Mouse (Mus musculus) spleen, adult 2 months (tissue): Measurements from ENCODE around the gene Tmem104. TPM values are rescaled to one million over a fixed set of nuclear protein-coding genes. Genes with fewer than 3 reads are reported as not detected.

ENCODE experiments used
- DNase-seq, 2 experiments: peaks; one replicate each; pipeline versions ENCODE4 v3.0.0 to v3.0.0-alpha.2; 2012 to 2021; ENCODE audit warnings: low spot score in 2 of 2, low read depth in 1 of 2
- H3K27ac ChIP-seq: fragments of 200-500 bp; 2 replicates; pipeline ENCODE4 v1.5.1; 2012; ENCODE audit warnings: low read length, inconsistent platforms; ENCODE audit not compliant: insufficient read depth
- H3K27me3 ChIP-seq: fragments of 200-500 bp; 2 replicates; pipeline ENCODE4 v1.6.1; 2012; ENCODE audit warnings: mild to moderate bottlenecking, moderate library complexity, low read length, inconsistent platforms; ENCODE audit not compliant: control insufficient read depth, insufficient read depth
- H3K36me3 ChIP-seq: fragments of 200-500 bp; 2 replicates; pipeline ENCODE4 v1.6.1; 2012; ENCODE audit warnings: mild to moderate bottlenecking, low read length, inconsistent platforms; ENCODE audit not compliant: control insufficient read depth, insufficient read depth
- H3K4me1 ChIP-seq: fragments of 200-500 bp; 2 replicates; pipeline ENCODE4 v1.6.1; 2011; ENCODE audit warnings: inconsistent platforms; ENCODE audit not compliant: control insufficient read depth, insufficient read depth, insufficient read length
- H3K4me3 ChIP-seq: fragments of 200-500 bp; 2 replicates; pipeline ENCODE4 v1.5.1; 2011; ENCODE audit warnings: mild to moderate bottlenecking, inconsistent platforms; ENCODE audit not compliant: insufficient read depth, insufficient read length; ENCODE audit errors: extremely low read depth
- CTCF ChIP-seq: fragments of 200-500 bp; IDR thresholded peaks from 2 replicates; pipeline ENCODE4 v1.5.1; 2011; ENCODE audit warnings: mild to moderate bottlenecking, inconsistent platforms; ENCODE audit not compliant: insufficient read depth, insufficient read length, insufficient replicate concordance; ENCODE audit errors: extremely low read depth
- POLR2A ChIP-seq: fragments of 200-500 bp; IDR thresholded peaks from 2 replicates; pipeline ENCODE4 v1.6.1; 2011; ENCODE audit warnings: low read depth, low read length, inconsistent platforms
- WGBS: fragments of 180-500 bp; shearing (Covaris S2); methylation state at CpG from one replicate; pipeline ENCODE4 v1.1.7; 2018; 5-methylcytosine and 5-hydroxymethylcytosine counted together
- polyA plus RNA-seq: library from polyadenylated mRNA; depleted of rRNA; stranded (reverse); fragments of >200 nt; gene quantifications from 2 replicates; pipeline ENCODE4 v1.2.3, GENCODE M21; 2012

The Tmem104 gene
- polyA plus RNA-seq, 1 experiment = 16.5 TPM

- 80% methylated on average over 5 of the region's 5 CpGs for WGBS
- Histone ChIP-seq H3K27ac (no peak overlapping the region), H3K4me1 (peaks cover 14% of the 10 kb centered on the region; the same call in 1 of the 2 replicates), H3K4me3 (no peak overlapping the region), H3K27me3 (no peaks in the 10 kb centered on the region), H3K36me3 (peaks cover 2% of the 10 kb centered on the region)
- DNase-seq = no peak
- TF ChIP-seq CTCF (no peak), POLR2A (no peak)
Measured at GRCm38 (mm10) chr11:115236570-115236969, 49.3 kb downstream of the Tmem104 start.

- Histone ChIP-seq H3K27ac (no peak overlapping the region), H3K27me3 (no peaks in the 10 kb centered on the region), H3K36me3 (peaks cover 13% of the 10 kb centered on the region; the same call in 1 of the 2 replicates), H3K4me3 (no peak overlapping the region), H3K4me1 (no peaks in the 10 kb centered on the region)
- TF ChIP-seq CTCF (no peak), POLR2A (no peak)
- no peak for DNase-seq
- WGBS = 74% methylated on average over 11 of the region's 11 CpGs
Measured at GRCm38 (mm10) chr11:115241402-115241801, 54.1 kb downstream of the Tmem104 start.

- DNase-seq = no peak
- H3K4me1 ChIP-seq = peaks cover 3% of the 10 kb centered on the region; the same call in 1 of the 2 replicates
- H3K27ac ChIP-seq = no peak overlapping the region
- H3K36me3 ChIP-seq = peaks cover 13% of the 10 kb centered on the region; the same call in 1 of the 2 replicates
- H3K27me3 ChIP-seq = no peaks in the 10 kb centered on the region
- H3K4me3 ChIP-seq = no peak overlapping the region
- 78% methylated on average over 3 of the region's 3 CpGs for WGBS
- TF ChIP-seq CTCF = no peak
Measured at GRCm38 (mm10) chr11:115242746-115243145, 55.5 kb downstream of the Tmem104 start.

GRCm38 (mm10) chr11:115243783-115244182, 56.5 kb downstream of the Tmem104 start:
- Histone ChIP-seq H3K27ac (no peak overlapping the region), H3K27me3 (no peaks in the 10 kb centered on the region), H3K4me1 (peaks cover 3% of the 10 kb centered on the region; the same call in 1 of the 2 replicates), H3K36me3 (peaks cover 13% of the 10 kb centered on the region; the same call in 1 of the 2 replicates), H3K4me3 (no peak overlapping the region)
- 94% methylated on average over 12 of the region's 12 CpGs for WGBS
- TF ChIP-seq CTCF (no peak), POLR2A (no peak)
- no peak for DNase-seq

DNA sequence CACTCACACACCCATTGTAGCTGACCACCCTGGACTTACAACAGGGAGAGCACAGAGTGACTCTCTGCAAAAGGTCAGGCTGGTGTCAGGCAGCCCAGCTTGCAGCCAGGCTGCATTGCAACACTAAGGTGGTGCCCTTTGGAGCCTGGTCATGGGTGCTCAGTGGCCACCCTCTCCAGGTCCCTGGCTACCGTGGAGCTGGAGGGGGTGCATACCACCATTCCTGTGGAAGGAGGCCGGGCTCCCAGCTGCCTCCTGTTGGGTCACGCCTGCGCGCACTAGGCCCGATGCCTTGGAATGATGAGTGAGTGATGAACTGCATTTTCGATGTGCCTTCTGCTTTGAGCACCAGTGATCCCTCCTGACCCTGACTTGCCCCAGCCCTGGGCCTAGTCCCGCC, 57.6 kb downstream of the Tmem104 start:
- Histone ChIP-seq H3K27ac (no peak overlapping the region), H3K27me3 (peaks cover 4% of the 10 kb centered on the region), H3K36me3 (peaks cover 13% of the 10 kb centered on the region; the same call in 1 of the 2 replicates), H3K4me1 (peaks cover 6% of the 10 kb centered on the region), H3K4me3 (no peak overlapping the region)
- TF ChIP-seq CTCF (no peak), POLR2A (no peak)
- WGBS = 94% methylated on average over 8 of the region's 8 CpGs
- no peak for DNase-seq

DNA sequence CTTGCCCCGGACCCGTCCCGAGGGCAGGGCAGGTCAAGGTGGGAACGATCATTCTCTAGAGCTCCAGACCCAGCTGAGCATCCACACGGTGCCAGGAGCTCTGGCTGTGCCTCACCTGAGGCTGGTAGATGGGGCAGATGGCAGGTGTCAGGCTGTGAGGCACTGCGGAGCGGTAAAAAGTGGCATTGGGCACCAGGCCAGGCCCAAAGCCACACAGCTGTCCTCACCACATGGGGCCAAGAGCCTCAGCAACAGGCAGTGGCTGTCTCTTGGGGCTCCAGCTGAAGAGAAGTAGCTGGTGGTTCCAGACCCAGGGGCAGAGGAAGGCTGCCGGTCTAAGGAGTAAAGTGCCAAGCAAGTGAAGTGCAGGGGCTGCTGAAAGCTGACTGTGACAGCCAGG, 59.1 kb downstream of the Tmem104 start:
- Histone ChIP-seq H3K4me1 (peaks cover 12% of the 10 kb centered on the region), H3K27ac (no peak overlapping the region), H3K4me3 (no peak overlapping the region), H3K36me3 (peaks cover 13% of the 10 kb centered on the region; the same call in 1 of the 2 replicates), H3K27me3 (peaks cover 12% of the 10 kb centered on the region)
- TF ChIP-seq POLR2A (no peak), CTCF (no peak)
- DNase-seq = no peak
- WGBS = 44% methylated on average over 8 of the region's 8 CpGs

GRCm38 (mm10) chr11:115247240-115247639, 60.0 kb downstream of the Tmem104 start:
- H3K36me3 ChIP-seq = peaks cover 13% of the 10 kb centered on the region; the same call in 1 of the 2 replicates
- 35% methylated on average over 3 of the region's 3 CpGs for WGBS
- TF ChIP-seq CTCF (no peak), POLR2A (no peak)
- H3K27ac ChIP-seq = no peak overlapping the region
- H3K4me3 ChIP-seq = 0 out of 2 replicates have a peak overlapping the region, but pooled peaks have one; percentile 8
- peaks cover 12% of the 10 kb centered on the region for H3K27me3 ChIP-seq
- no peak for DNase-seq
- peaks cover 12% of the 10 kb centered on the region for H3K4me1 ChIP-seq

DNA sequence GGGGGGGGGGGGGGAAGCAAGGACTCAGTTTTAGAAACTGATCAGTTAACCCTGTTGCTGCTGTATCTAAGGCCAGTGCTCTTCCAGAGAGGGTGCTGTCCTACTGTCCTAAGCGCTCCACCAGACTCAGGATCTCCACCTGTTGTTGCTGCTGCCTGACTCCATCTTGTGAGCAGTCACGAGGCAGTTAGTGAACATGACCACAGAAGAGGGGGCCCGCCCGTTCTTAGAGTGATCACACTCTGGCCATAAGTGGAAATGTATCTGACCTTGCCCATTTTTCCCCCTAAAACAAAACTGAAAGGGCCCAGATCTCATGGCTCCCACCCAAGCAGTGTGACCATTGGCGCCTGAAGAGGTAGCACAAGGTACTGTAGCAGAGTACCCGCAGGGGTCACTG, 60.7 kb downstream of the Tmem104 start:
- no peak for DNase-seq
- Histone ChIP-seq H3K27ac (no peak overlapping the region), H3K36me3 (peaks cover 13% of the 10 kb centered on the region; the same call in 1 of the 2 replicates), H3K4me1 (peaks cover 12% of the 10 kb centered on the region), H3K27me3 (peaks cover 12% of the 10 kb centered on the region), H3K4me3 (no peak overlapping the region)
- TF ChIP-seq CTCF = no peak
- TF ChIP-seq POLR2A = no peak
- WGBS = 51% methylated on average over 6 of the region's 6 CpGs
